ENCODE assay signal across 9 mouse cellular contexts in the genomic region with DNA sequence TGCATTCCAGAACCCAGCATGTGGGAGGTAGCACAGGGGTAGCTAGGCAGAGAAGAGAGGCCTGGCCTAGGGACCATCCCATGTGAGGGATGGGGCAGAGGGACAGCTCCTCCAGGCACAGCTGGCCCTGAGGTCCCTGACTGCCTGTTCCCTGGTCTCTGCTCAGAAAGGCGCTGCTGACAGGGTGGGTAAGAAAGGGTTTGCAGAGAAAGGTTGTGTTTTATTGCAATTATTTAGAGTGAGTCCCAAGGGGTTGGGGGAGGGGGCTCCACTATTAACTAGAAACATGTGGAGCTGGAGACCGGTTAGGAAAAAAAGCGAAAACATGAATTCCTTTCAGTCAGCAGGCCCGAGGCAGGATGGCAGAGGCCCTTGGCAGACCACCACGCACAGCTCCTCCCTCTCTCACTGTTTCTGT. TPM values are rescaled to one million over a fixed set of nuclear protein-coding genes. Genes with fewer than 3 reads are reported as not detected.
DNase-seq lines count a peak whose midpoint lies in the region; ATAC-seq lines count a peak whose summit lies in the region.
"Had no signal": no experiment of that assay in that cellular context is flagged by ENCODE, and none has a peak within 500 bp of the region (broad histone marks: within the 10 kb centered on the region; RNA-seq: fewer than 3 reads in every experiment).

No protein-coding gene starts in this region.

- no peak overlapping the region for H3K4me3 ChIP-seq in lung, embryonic 16.5 days (ENCODE audit: low read length)
- no peak overlapping the region for H3K4me3 ChIP-seq in hindbrain, embryonic 14.5 days (replicated peaks; ENCODE audit: low read length)
- no peak overlapping the region for H3K4me3 ChIP-seq in neural tube, embryonic 15.5 days (replicated peaks)

- H3K4me2 ChIP-seq in lung, embryonic 16.5 days (ENCODE audit: low read depth, low read length): no peak overlapping the region
- no peak overlapping the region for H3K4me2 ChIP-seq in hindbrain, embryonic 14.5 days (replicated peaks)
- no peak overlapping the region for H3K4me2 ChIP-seq in neural tube, embryonic 15.5 days

- H3K9me3 ChIP-seq in lung, embryonic 16.5 days (ENCODE audit: control insufficient read depth, low read length): no peaks in the 10 kb centered on the region
- H3K9me3 ChIP-seq in hindbrain, embryonic 14.5 days (ENCODE audit: control insufficient read depth, low read length): no peaks in the 10 kb centered on the region
- no peaks in the 10 kb centered on the region for H3K9me3 ChIP-seq in neural tube, embryonic 15.5 days (replicated peaks)

- peak; percentile 18 for DNase-seq in embryo, embryonic 10 days (ENCODE audit: low spot score)
- no peak for DNase-seq in embryo, embryonic 9.5 days (ENCODE audit: extremely low spot score)
- no peak for DNase-seq in lung, adult 18-20 months
- DNase-seq in hindbrain, embryonic 14.5 days (ENCODE audit: low spot score): no peak
- no peak for DNase-seq in right cerebral cortex, postnatal 36 days (ENCODE audit: low spot score in 2 of 2)
- DNase-seq in testis, postnatal 14 days (ENCODE audit: low spot score): no peak
- DNase-seq: cerebellum, postnatal 25 days had no signal

- H3K27me3 ChIP-seq in lung, embryonic 16.5 days (ENCODE audit: control insufficient read depth, insufficient read depth, low read depth, low read length): no peaks in the 10 kb centered on the region
- H3K27me3 ChIP-seq in hindbrain, embryonic 14.5 days (ENCODE audit: control insufficient read depth, insufficient read depth, low read length): no peaks in the 10 kb centered on the region
- no peaks in the 10 kb centered on the region for H3K27me3 ChIP-seq in neural tube, embryonic 15.5 days (replicated peaks)

- H3K9ac ChIP-seq in lung, embryonic 16.5 days (ENCODE audit: low read length): no peak overlapping the region
- H3K9ac ChIP-seq in hindbrain, embryonic 14.5 days: no peak overlapping the region
- H3K9ac ChIP-seq in neural tube, embryonic 15.5 days (replicated peaks): no peak overlapping the region

- H3K36me3 ChIP-seq in lung, embryonic 16.5 days (ENCODE audit: control insufficient read depth, insufficient read depth, low read length): peaks cover 5% of the 10 kb centered on the region
- H3K36me3 ChIP-seq in hindbrain, embryonic 14.5 days (replicated peaks; ENCODE audit: control insufficient read depth, insufficient read depth): peaks cover 13% of the 10 kb centered on the region
- peaks cover 19% of the 10 kb centered on the region for H3K36me3 ChIP-seq in neural tube, embryonic 15.5 days

- ATAC-seq in lung, embryonic 16.5 days (ENCODE audit: low read depth): peak; percentile 6; the same call in 1 of the 2 replicates
- peak; percentile 55; the same call in 1 of the 2 replicates for ATAC-seq in hindbrain, embryonic 14.5 days (ENCODE audit: low FRiP score)
- no peak for ATAC-seq in neural tube, embryonic 15.5 days (ENCODE audit: low FRiP score)

- peak overlapping the region; percentile 81 for H3K27ac ChIP-seq in lung, embryonic 16.5 days (ENCODE audit: low read length)
- H3K27ac ChIP-seq in hindbrain, embryonic 14.5 days: peak overlapping the region; percentile 26; the same call in 1 of the 2 replicates
- H3K27ac ChIP-seq in neural tube, embryonic 15.5 days (replicated peaks): peak overlapping the region; percentile 41

- 63% methylated on average over 5 of the region's 5 CpGs for WGBS in lung, embryonic 16.5 days
- 78% methylated on average over 5 of the region's 5 CpGs for WGBS in hindbrain, embryonic 14.5 days
- 62% methylated on average over 5 of the region's 5 CpGs for WGBS in neural tube, embryonic 15.5 days

- H3K4me1 ChIP-seq in lung, embryonic 16.5 days (replicated peaks; ENCODE audit: control insufficient read depth, insufficient read depth, low read length): peaks cover 17% of the 10 kb centered on the region
- no peaks in the 10 kb centered on the region for H3K4me1 ChIP-seq in hindbrain, embryonic 14.5 days (replicated peaks; ENCODE audit: control insufficient read depth, insufficient read depth, low read length)
- peaks cover 7% of the 10 kb centered on the region for H3K4me1 ChIP-seq in neural tube, embryonic 15.5 days

RNA-seq across cellular contexts. Expression of a gene that starts 7.1 kb away (rescaled TPM):
- polyA plus RNA-seq in lung, embryonic 16.5 days (2015; fragmentation: Nextera tagmentation; extraction: Ambion mirVana): 17.6 and 17.9 TPM in 2 replicates
- polyA plus RNA-seq in hindbrain, embryonic 14.5 days (2014; fragmentation: Nextera tagmentation; extraction: Ambion mirVana): 7.8 and 8.2 TPM in 2 replicates
- polyA plus RNA-seq in neural tube, embryonic 15.5 days (2015; fragmentation: Nextera tagmentation; extraction: Ambion mirVana): 8.3 and 10.0 TPM in 2 replicates

RNA-seq across cellular contexts. Expression of a gene that starts 7.2 kb away (rescaled TPM):
- polyA plus RNA-seq in lung, embryonic 16.5 days (2015; fragmentation: Nextera tagmentation; extraction: Ambion mirVana): 54.0 and 58.2 TPM in 2 replicates
- 74.7 and 76.7 TPM in 2 replicates for polyA plus RNA-seq in hindbrain, embryonic 14.5 days (2014; fragmentation: Nextera tagmentation; extraction: Ambion mirVana)
- 60.6 and 68.8 TPM in 2 replicates for polyA plus RNA-seq in neural tube, embryonic 15.5 days (2015; fragmentation: Nextera tagmentation; extraction: Ambion mirVana)

RNA-seq across cellular contexts. Expression of a gene that starts 10.5 kb away (rescaled TPM):
- polyA plus RNA-seq in lung, embryonic 16.5 days (2015; fragmentation: Nextera tagmentation; extraction: Ambion mirVana): 95.5 and 98.1 TPM in 2 replicates
- 53.5 and 56.9 TPM in 2 replicates for polyA plus RNA-seq in hindbrain, embryonic 14.5 days (2014; fragmentation: Nextera tagmentation; extraction: Ambion mirVana)
- 60.2 and 65.7 TPM in 2 replicates for polyA plus RNA-seq in neural tube, embryonic 15.5 days (2015; fragmentation: Nextera tagmentation; extraction: Ambion mirVana)

RNA-seq across cellular contexts. Expression of a gene that starts 18.7 kb away (rescaled TPM):
- 1.1 and 2.3 TPM in 2 replicates for polyA plus RNA-seq in lung, embryonic 16.5 days (2015; fragmentation: Nextera tagmentation; extraction: Ambion mirVana)
- 0.83 TPM in 1 of 2 replicates, not detected in the other for polyA plus RNA-seq in hindbrain, embryonic 14.5 days (2014; fragmentation: Nextera tagmentation; extraction: Ambion mirVana)
- 0.42 and 0.51 TPM in 2 replicates for polyA plus RNA-seq in neural tube, embryonic 15.5 days (2015; fragmentation: Nextera tagmentation; extraction: Ambion mirVana)

RNA-seq across cellular contexts. Expression of a gene that starts 29.9 kb away (rescaled TPM):
- 15.0 and 18.1 TPM in 2 replicates for polyA plus RNA-seq in lung, embryonic 16.5 days (2015; fragmentation: Nextera tagmentation; extraction: Ambion mirVana)
- 22.8 and 25.6 TPM in 2 replicates for polyA plus RNA-seq in hindbrain, embryonic 14.5 days (2014; fragmentation: Nextera tagmentation; extraction: Ambion mirVana)
- 19.2 and 20.5 TPM in 2 replicates for polyA plus RNA-seq in neural tube, embryonic 15.5 days (2015; fragmentation: Nextera tagmentation; extraction: Ambion mirVana)

Comparison
In these comparisons a context has a peak if more than half of its experiments do, and no peak if none do; other contexts are left out.
1. H3K27ac ChIP-seq: peak in every context shown above with its lines; median percentile 81 in lung, embryonic 16.5 days; 41 in neural tube, embryonic 15.5 days; 26 in hindbrain, embryonic 14.5 days.